Mouse (Mus musculus) embryo, embryonic 11 days (tissue): Measurements from ENCODE around the gene 5330417C22Rik.

Source experiments
- DNase-seq: peaks from one replicate; pipeline ENCODE4 v3.0.0-alpha.2; 2015

5330417C22Rik gene

DNA sequence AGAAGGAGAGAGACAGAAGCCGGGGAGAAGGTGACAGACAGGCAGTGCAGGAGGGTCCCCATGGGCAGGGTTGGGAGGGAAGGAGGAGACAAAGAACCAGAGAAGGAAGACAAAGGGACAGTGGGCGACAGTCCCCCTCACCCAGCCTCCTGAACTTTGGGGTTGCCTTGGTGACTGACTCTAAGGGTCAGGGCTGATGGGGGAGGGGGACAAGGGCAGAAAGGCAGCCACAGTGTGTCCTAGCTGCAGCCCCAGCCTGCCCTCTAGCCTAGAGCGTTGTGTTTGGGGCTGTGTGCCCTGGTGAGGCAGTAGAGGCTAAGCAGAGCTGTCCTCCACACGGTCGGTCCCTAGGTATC lies 126.0 kb downstream of the 5330417C22Rik start:
- DNase-seq, result peak; percentile 83

DNA sequence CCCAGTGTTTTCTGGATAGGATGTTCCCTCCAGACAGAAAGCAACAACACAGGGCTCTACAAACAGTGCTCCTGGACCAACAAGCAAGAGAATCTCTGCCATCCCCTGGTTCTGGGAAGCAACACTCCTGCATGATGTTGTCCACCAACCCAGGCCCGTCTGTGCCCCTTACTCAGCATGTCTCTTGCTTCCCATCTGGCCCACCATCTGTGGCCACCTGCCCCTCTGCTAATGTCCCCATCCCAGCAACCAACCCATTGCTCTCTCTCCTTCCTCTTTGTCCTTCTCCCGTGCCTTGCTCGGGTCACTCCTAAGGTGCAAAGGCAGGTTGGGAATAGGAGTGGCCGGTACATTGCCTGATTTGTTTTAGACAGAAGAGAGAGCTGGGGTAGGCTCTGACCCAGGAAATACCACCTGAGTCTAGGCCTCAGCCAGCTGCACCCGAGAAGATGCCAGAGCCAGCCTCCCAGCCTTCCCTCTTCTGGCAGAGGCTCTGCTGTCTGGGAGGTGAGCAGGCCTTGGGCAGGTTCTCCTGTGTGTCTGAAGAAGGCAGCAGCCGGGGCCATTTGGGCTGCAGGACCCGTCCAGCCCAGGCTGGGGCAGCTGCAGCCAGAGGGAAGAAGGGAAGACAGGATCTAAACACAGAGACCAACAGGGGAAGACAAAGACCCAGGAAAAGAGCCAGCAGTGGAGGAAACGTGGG lies 126.5 kb downstream of the 5330417C22Rik start:
- DNase-seq, result no peak

DNA sequence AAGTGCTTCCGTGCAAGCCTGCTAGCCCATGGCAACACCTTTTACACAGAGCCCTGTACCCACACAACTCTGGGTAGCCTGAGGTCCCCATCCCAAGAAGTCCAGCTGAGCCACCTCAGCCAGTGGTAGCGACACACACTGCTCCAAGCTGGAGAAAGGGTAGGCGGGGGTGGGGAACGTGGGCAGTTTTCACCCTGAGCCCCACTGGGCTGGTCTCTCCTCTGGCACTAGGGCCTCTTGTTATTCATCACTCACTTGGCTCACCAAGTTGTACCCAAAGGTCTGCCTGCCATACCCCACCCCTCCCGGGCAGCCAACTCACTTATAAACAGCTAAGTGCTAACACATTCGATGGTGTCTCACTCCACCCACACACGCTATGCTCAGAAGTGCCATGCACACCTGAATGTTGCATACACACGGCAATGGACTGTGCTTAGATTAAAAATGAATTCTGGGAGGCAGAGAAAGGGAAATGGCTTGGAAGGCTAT lies 127.8 kb downstream of the 5330417C22Rik start:
- no peak for DNase-seq

DNA sequence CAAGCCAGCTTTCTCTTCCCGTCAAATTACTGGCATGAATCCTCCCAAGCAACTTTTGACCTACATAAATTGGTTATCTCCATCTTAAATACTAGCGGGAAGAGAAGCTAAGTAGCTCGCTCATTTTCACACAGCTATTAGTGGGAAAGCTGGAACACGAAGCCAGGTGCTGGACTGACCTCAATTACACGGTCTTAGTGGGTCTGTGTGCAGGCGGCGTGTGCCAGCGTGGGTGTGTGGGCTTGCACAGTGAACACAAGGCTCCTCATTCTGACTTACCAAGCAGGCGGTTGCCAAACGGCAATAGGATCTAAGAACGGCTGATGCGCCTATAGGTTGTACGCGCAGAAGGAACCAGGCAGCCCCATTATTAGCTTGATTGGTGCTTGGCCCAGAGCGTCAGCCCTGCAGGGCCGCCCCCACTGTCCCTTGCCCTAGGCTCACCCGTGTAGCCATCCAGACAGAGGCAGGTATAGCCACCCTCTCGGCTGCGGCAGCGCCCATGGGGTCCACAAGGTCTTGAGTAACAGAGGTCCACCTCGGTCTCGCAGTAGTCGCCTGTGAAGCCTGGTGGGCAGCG lies 129.9 kb downstream of the 5330417C22Rik start:
- no peak for DNase-seq
